In genomic region chr15:93610721-93611201, GRCm38 (mm10) we compare ENCODE assay signal across 12 mouse cellular contexts. TPM values are rescaled to one million over a fixed set of nuclear protein-coding genes. Genes with fewer than 3 reads are reported as not detected.
A peak's percentile ranks its signal among the peaks of the same experiment; 100 is the strongest.
DNase-seq lines count a peak whose midpoint lies in the region; ATAC-seq and TF ChIP-seq lines count a peak whose summit lies in the region.
"Had no signal": no experiment of that assay in that cellular context is flagged by ENCODE, and none has a peak within 500 bp of the region (broad histone marks: within the 10 kb centered on the region; RNA-seq: fewer than 3 reads in every experiment).

No protein-coding gene starts in this region.

- no peaks in the 10 kb centered on the region; the same call in 1 of the 2 replicates for H3K9me3 ChIP-seq in embryonic facial prominence, embryonic 11.5 days (replicated peaks; ENCODE audit: control insufficient read depth, low read length)
- peaks cover 7% of the 10 kb centered on the region; the same call in 1 of the 2 replicates for H3K9me3 ChIP-seq in limb, embryonic 14.5 days (ENCODE audit: control insufficient read depth, low read length)

- ATAC-seq in embryonic facial prominence, embryonic 11.5 days (replicated peaks; ENCODE audit: insufficient number of reproducible peaks, low FRiP score, low TSS enrichment, low read depth): no peak
- ATAC-seq in limb, embryonic 14.5 days (ENCODE audit: low FRiP score, low read depth): peak; percentile 60

- no peak overlapping the region for H3K27ac ChIP-seq in embryonic facial prominence, embryonic 11.5 days (replicated peaks; ENCODE audit: low read depth, low read length)
- peak overlapping the region; percentile 55 for H3K27ac ChIP-seq in limb, embryonic 14.5 days (replicated peaks; ENCODE audit: low read depth, low read length)
- H3K27ac ChIP-seq: neural tube, embryonic 12.5 days had no signal

- H3K27me3 ChIP-seq in embryonic facial prominence, embryonic 11.5 days (ENCODE audit: control insufficient read depth, insufficient read depth, low read length): no peaks in the 10 kb centered on the region
- H3K27me3 ChIP-seq in limb, embryonic 14.5 days (ENCODE audit: control insufficient read depth, insufficient read depth, low read length): no peaks in the 10 kb centered on the region
- H3K27me3 ChIP-seq: neural tube, embryonic 12.5 days had no signal

- no peak overlapping the region for H3K4me3 ChIP-seq in embryonic facial prominence, embryonic 11.5 days (ENCODE audit: low read depth, low read length)
- no peak overlapping the region for H3K4me3 ChIP-seq in limb, embryonic 14.5 days (replicated peaks; ENCODE audit: low read length)
- H3K4me3 ChIP-seq: neural tube, embryonic 12.5 days had no signal

- peak; percentile 18 to 45 for DNase-seq in cerebellum, postnatal 14 days
- no peak for DNase-seq in cerebellum, adult 11-12 months
- DNase-seq in layer of hippocampus, adult 9-11 months: peak; percentile 29
- DNase-seq in layer of hippocampus, postnatal 10 days (ENCODE audit: low spot score in 2 of 2): no peak
- peak; percentile 19 for DNase-seq in embryonic facial prominence, embryonic 11.5 days (ENCODE audit: low spot score)
- DNase-seq in limb, embryonic 14.5 days (ENCODE audit: low spot score): peak; percentile 49
- no peak for DNase-seq in ovary, postnatal 14 days (ENCODE audit: low spot score)
- DNase-seq in kidney, postnatal 14 days: no peak
- DNase-seq: cerebellum, adult 2 months; kidney, adult 2 months; midbrain, embryonic 14.5 days had no signal

- H3K4me1 ChIP-seq in embryonic facial prominence, embryonic 11.5 days (ENCODE audit: control insufficient read depth, insufficient read depth, low read length): no peaks in the 10 kb centered on the region
- H3K4me1 ChIP-seq in limb, embryonic 14.5 days (ENCODE audit: control insufficient read depth, insufficient read depth, low read length): peaks cover 12% of the 10 kb centered on the region
- H3K4me1 ChIP-seq: neural tube, embryonic 12.5 days had no signal

- no peaks in the 10 kb centered on the region for H3K36me3 ChIP-seq in embryonic facial prominence, embryonic 11.5 days (replicated peaks; ENCODE audit: control insufficient read depth, insufficient read depth, low read depth, low read length)
- no peaks in the 10 kb centered on the region for H3K36me3 ChIP-seq in limb, embryonic 14.5 days (ENCODE audit: control insufficient read depth, insufficient read depth, low read length)
- H3K36me3 ChIP-seq: neural tube, embryonic 12.5 days had no signal

- 64% methylated on average over 19 of the region's 19 CpGs for WGBS in embryonic facial prominence, embryonic 11.5 days
- 30% methylated on average over 19 of the region's 19 CpGs for WGBS in limb, embryonic 14.5 days

- H3K4me2 ChIP-seq in embryonic facial prominence, embryonic 11.5 days (ENCODE audit: low read depth, low read length): no peak overlapping the region
- no peak overlapping the region for H3K4me2 ChIP-seq in limb, embryonic 14.5 days (replicated peaks; ENCODE audit: low read depth, low read length, severe bottlenecking)
- H3K4me2 ChIP-seq: neural tube, embryonic 12.5 days had no signal

- H3K9ac ChIP-seq in embryonic facial prominence, embryonic 11.5 days (replicated peaks; ENCODE audit: low read length): no peak overlapping the region
- H3K9ac ChIP-seq in limb, embryonic 14.5 days (ENCODE audit: low read depth, low read length, severe bottlenecking): no peak overlapping the region
- H3K9ac ChIP-seq: neural tube, embryonic 12.5 days had no signal

- TF ChIP-seq POLR2A in limb, embryonic 14.5 days (IDR thresholded peaks at IDR 0.05; ENCODE audit: borderline replicate concordance, extremely low read depth, insufficient read depth, insufficient read length): no peak

RNA-seq across cellular contexts. Expression of gene Prickle1, which starts 15.1 kb away (rescaled TPM):
- total RNA-seq in layer of hippocampus, postnatal 10 days (2021): 10 to 100 TPM; 40.9 to 42.8 TPM
- 34.5 and 37.6 TPM in 2 replicates for polyA plus RNA-seq in embryonic facial prominence, embryonic 11.5 days (2014; fragmentation: Nextera tagmentation; extraction: Ambion mirVana)
- 31.4 and 36.6 TPM in 2 replicates for polyA plus RNA-seq in limb, embryonic 14.5 days (2012; rRNA removed)
- 54.0 and 64.2 TPM in 2 replicates for polyA plus RNA-seq in limb, embryonic 14.5 days (2014; fragmentation: Nextera tagmentation; extraction: Ambion mirVana)

Comparison
In these comparisons a context has a peak if more than half of its experiments do, and no peak if none do; other contexts are left out.
1. DNase-seq: peak in cerebellum, postnatal 14 days (2 of 2), layer of hippocampus, adult 9-11 months (single experiment), embryonic facial prominence, embryonic 11.5 days (single experiment) and limb, embryonic 14.5 days (single experiment); none in cerebellum, adult 11-12 months (single experiment), layer of hippocampus, postnatal 10 days (0 of 2), ovary, postnatal 14 days (single experiment) and kidney, postnatal 14 days (single experiment).